Mouse (Mus musculus) gastrocnemius, postnatal 14 days (tissue): ENCODE results near the gene Gpr153. TPM values are rescaled to one million over a fixed set of nuclear protein-coding genes. Genes with fewer than 3 reads are reported as not detected.

Experiments
- DNase-seq: peaks from one replicate; pipeline ENCODE4 v3.0.0; 2021; ENCODE audit warnings: mixed read lengths
- intact Hi-C: fragments of 180-260 bp; cut with DNase I; formaldehyde crosslinking; loops from one replicate; pipeline ENCODE4 v1.15.1; 2025; ENCODE audit warnings: low total_unique reads
- total RNA-seq, 2 experiments: library from RNA; stranded (reverse); gene quantifications; 2 replicates each; pipeline ENCODE4 v1.2.3; 2021

Gene Gpr153
- total RNA-seq, 2 experiments from 2014 or later = 18.0 to 21.0 TPM

DNA sequence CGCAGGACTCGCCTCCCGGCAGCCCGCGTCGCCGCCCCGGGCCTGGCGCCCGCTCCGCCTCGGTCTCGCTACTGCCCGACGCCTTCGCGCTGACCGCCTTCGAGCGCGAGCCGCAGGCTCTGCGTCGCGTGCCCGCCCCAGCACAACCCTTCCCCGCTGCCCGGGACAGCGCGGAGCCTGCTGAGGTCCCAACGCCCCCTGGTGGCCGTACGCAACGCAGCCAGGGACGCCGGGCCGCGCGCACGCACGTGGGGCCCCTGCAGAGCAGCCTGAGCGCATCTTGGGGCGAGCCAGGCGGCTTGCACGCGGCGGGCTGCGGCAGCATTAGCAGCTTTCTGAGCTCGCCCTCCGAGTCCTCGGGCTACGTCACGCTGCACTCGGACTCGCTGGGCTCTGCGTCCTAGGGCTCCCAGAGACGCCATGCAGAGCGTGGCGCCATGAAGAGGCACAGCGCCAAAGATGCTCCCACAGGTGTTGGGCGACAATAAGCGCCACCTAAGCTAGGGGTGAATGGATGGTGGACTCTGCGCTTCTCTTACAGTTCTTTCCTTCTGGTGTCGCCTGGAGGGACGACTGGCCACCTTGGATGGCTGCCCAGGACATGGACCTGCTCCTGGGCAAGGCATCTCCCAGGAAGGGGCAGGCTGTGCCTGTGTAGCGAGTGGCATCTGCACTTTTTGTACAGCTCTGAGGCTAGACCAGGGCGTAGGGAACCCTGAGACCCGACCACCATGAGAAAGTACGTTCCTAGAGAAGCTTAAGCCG, 9.3 kb downstream of the Gpr153 start:
- DNase-seq = peak; percentile 88
- intact Hi-C loops = loop anchor here (5.0 kb wide), 1 partner anchor 66 kb away; no protein-coding TSS in a partner anchor

DNA sequence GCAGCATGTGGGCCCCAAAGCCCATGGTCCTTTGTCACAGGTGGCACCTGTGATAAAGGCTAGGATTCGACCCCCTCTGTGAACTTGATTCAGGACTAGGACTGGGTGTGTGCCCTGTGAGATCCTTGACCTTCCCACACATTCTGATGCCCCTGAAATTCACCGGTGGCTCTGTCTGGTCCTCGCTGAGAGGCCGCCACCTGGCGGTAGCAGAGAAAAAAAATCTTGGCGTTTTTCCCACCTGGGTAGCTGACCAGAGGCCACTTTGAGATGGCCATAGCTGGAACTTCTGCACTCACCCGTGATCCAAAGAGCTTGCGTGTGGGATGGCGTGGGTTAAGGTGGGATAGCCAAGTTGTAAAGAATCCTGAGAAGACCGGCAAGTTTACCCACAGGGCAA, 11.5 kb downstream of the Gpr153 start:
- intact Hi-C loops = loop anchor here (2.0 kb wide), 1 partner anchor 115 kb away; no protein-coding TSS in a partner anchor
- DNase-seq = peak; percentile 62

DNA sequence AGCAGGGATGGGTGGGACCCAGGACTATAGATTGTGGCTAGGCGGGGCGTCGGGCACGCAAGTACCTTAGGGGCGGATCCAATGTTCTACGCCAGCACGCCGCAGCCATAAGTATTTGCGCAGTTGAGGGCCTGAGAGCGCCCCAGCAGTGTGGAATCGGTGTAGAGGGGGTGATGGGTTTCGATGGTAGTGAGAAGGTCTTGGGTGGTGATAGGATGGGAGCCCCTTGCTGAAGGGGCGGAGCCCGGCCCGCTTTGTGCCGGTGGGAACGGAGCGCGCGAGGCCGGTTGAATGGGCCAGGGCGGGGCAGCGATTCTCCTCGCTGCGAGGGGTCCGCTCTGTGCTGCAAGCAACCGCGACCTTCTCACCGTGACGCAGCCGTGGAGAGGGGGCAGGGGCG, 12.2 kb downstream of the Gpr153 start:
- intact Hi-C loops = no loop called here
- no peak for DNase-seq

DNA sequence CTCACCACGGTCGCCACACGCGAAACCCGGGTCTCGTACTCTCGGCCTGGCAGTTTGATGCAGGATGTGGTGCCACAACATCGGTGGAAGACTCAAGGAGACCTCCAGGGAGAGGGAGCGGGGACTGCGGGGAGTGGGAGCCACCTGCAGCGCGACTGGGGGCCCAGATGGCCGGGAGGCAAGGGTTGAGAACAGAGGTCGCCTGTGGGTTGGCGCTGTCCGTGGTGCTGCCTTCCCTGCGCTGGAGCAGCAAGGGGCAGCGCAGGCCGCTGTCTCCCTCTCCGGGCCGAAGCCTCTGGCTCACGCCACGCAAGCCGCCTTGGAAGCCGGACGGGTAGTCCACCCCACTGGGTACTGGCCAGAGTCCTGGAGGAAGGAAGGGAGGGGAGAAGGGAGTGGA, 12.9 kb downstream of the Gpr153 start:
- intact Hi-C loops = no loop called here

DNA sequence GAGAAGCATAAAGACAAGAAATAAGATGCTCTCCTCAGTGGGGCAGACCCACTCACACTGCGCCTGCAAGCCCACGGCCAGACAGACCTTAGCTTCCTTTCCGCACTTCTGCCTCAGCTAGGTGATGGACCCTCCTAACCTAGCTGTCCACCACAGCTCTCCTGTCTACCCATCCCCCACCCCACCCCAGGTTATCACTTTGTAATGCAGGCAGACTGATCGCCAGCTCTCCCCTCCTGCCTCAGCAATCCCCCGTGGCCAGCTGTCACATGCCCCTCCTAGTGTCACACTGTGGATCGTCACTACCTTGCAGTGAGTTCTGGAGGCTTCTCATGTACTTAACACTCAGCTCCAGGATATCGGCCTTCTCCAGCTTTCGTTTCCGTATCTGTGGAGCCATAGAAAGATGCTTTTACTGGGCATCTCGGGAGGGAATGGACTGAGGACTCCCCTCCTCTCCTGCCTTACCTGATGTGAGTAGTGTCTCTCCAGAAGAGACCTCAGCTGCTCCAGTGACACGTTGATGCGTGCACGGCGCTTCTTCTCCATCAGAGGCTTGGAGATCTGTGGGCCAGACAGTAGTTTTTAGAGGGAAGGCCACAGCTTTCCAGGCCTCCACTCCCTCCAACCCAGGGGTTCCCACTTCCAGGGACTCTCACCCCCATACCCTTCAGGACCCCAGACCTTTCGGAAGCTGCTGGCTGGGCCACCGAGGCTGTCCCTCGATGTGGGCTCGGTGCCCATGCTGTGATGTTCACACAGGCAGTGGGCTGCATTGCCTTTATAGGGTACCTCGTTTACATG, 13.5 kb downstream of the Gpr153 start:
- intact Hi-C loops = no loop called here
- DNase-seq = no peak

More for the DNA sequence above, 12.9 kb downstream of the Gpr153 start:
- peak; percentile 74 for DNase-seq

DNA sequence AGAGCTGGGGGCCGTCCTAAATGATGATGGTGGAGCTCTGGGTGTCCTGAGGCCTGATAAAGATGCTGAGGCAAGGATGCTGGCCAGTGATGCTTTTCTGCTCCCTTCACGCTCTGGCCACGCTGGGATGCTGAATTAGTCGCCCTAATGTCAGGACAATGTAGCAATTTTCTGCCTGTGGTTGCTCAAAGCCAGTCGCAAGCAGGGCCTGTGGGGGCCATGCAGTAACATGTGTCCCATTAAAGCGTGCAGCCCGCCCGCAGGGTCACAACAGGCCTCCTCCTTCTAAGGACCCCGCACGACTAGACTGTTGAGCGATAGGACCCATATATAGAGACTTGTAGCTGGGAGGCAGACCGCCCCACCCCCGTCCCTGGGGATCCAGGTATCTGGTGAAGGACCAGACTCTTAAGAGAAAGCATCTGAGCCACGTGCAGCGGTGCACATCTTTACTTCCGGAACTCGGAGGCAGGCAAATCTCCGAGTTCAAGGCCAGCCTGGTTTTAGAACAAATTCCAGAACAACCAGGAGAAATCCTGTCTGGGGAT, 14.4 kb downstream of the Gpr153 start:
- no peak for DNase-seq
- intact Hi-C loops = no loop called here

DNA sequence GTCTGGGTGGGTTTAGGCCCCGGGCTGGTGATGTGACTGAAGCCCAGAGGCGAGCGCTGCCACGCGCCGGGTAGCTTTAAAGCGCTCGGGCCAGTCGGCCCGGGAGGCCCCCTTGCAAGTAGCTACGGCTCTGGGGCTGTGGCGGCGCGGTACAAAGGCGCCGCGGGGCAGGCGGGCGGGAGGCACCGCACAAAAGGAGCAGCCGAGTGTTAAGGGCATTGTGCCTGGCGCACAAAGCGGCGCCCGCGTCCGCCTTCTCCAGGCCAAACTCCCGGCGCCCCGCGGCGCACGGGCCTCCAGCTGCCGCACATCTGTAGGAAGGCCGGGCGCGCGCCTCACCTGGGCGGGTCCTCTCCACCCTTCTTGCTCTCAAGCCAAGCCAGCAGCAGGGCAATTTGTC, 16.4 kb downstream of the Gpr153 start:
- intact Hi-C loops = no loop called here
- no peak for DNase-seq

DNA sequence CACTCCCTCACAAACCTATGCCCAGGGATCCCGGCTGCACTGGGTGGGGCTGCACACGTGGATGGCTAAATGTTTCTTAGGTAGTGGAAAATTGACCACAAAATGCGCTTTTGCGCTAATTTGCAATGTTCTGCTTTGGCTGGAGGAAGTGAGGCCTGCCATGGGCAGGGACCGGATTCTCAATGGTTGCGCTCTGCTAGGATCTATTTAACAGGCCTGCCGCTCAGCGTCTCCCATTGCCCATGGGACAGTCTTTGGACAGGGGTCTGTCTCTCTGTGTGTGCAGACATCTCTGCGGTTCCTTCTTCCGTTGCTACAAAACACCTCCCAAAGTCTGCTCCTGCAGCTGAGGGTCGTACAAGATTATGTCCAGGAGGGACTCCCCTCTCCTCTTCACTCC, 17.0 kb downstream of the Gpr153 start:
- DNase-seq = no peak
- intact Hi-C loops = no loop called here

DNA sequence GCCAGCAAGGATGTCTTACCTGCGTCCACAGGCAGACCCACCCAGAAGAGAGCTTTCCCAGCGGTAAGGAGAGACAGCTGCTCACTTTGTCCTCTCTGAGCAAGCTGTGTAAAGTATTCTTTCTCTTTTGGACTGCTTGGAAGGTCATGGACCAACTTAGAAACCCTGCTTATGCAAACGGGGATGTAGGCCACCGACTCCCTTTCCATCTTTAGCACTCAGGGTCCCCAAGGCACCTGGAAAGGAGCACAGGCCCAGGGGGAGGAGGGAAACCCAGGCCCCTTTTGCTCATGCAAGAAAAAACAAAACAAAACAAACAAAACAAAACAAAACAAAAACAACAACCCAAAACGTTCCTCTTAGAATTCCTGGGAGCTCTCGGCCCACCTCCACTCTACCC, 17.5 kb downstream of the Gpr153 start, which contains the start of gene Hes3:
TSS of gene Hes3 (minus strand) at position 101 of the 400 bp plus-strand sequence.
- intact Hi-C loops = no loop called here
- no peak for DNase-seq

DNA sequence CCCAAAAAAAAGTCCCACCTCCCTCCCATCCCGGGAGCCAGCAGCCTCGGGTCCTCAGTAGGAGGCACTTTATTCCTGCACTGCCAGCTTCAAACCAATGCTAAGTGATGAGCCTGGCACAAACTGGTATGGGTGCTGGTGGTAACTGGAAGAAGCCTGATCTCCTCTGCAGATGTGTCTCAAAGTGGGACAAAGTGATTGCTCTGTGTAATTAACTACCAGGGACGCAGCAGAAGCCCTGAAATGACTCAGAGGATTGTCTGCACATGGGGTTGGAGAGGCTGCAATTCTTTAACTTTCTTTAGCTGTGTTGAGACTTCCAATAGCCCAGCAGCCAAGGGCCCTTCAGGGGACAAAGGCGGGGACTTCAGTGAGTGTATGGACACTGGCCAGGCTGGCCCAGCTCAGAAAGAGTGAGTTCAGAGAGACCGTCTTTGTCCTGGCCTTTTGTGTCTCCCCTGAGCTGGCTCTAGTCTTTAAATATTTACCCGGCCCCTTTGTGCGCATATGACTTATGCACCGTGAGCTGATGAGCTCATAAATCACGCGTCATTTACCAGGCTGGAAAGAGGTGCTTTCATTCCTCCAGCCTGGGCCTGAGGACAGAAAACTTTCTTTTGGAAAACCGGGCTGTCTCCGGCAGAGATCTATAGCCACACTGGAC, 18.2 kb downstream of the Gpr153 start:
- no peak for DNase-seq
- intact Hi-C loops = no loop called here

DNA sequence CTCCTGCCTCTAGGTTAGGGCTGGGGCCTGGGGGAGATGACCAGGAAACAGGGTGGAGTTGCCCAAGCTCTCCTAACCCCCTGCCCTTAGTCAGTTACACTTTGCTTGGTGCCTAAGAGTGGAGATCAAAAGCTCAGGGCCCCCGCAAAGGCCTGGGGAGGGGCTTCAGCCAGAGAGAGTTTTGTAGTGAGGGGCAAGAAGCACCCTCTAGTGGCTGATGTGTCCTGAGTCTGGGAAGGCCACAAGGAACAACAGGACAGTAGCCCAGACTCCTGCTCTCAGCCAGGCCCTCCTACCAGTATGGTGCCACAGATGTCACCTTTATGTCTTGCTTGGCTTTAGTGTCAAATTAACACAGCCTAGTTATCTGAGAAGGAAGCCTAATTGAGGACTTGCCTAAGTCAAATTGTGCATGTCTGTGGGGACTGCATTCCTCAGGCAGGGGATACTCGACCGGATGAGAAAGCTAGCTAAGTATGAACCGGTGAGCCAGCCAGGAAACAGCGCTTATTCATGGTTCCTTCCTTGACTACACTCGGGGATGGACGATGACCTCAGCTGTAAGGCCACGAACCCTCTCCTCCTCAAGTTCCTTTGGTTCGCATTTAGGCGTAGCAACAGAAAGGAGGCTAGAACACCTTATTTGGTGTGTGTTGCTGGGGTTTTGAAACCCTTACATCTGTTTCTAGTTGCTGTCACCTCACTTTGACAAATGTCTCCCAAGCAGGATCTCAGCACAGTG, 20.3 kb downstream of the Gpr153 start:
- intact Hi-C loops = no loop called here
- no peak for DNase-seq

DNA sequence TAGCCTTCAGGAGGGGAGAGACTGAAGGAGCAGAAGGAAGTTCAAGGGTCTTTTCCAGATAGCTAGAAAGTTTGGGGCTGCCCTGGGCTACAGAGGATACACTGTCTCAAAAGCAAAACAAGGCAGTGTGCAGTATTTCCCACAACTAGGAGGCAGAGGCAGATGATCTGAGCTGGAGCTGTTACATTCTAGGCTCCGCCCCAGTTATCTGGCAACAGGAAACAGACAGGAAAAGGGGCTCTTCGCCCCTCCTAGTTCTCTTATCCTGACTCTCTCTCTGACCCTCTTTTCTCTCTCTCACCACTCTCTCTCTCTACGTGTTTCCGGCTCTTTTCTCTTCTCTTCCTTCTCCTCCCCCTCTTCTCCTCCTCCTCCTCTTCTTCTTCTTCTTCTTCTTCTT, 21.9 kb downstream of the Gpr153 start:
- intact Hi-C loops = no loop called here
- DNase-seq = no peak

DNA sequence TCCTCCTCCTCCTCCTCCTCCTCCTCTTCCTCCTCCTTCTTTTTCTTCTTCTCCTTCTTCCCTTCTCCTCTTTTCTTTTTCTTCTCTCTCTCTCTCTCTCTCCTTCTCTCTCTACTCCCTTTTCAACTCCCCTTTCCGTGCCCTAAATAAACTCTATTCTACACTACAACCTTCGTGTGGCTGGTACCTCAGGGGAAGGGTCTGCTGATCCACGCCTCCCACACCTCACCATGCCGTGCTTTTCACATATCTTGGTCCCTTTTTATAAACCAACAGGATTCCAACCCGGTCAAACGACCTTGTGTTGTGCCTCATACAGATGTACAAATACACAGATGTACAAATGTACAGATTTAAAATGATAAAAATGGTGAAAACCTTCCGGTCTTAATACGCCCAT, 22.3 kb downstream of the Gpr153 start:
- DNase-seq = no peak
- intact Hi-C loops = no loop called here

DNA sequence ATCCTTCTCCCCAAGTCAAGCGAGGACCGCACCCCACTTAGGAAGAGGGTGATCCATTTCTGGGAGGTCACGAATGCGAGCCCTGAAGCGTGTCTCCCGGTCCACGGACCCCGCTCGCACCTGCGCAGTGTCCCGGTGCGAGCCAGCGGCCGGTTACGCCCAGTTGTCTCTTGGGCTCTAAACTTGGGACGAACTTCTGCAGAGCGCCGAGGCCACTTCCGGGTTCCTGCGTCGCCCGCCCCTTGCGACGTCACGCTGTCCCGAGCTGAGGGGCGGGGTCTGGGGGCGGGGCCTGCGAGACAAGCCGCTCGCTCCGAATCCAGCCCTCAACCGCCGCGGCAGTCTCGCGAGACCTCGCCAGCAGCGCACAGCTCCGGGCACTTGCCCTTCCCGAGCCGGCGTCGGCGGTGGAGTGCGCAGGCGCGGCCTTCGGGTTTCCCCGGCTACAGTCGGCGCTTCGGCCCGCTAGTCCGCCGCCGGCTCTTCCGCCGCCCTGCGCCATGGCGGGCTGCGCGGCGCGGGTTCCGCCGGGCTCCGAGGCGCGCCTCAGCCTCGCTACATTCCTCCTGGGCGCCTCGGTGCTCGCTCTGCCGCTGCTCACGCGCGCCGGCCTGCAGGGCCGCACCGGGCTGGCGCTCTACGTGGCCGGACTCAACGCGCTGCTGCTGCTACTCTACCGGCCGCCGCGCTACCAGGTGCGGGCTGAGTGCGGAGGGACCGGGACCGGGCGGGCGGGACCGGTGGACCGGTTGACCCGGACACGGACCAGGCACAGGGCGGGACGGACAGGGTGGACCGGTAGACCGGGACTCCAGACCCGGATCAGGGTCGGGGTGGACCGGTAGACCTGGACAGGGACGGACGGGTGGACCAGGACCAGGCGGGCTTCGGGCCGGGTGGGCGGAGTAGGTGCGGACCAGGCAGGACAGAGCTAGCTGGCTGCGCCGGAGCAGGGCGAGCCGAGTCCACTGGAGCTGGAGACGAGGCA, 23.1 kb downstream of the Gpr153 start, which contains the start of gene Icmt:
TSS of gene Icmt (plus strand) at position 354 of the 988 bp plus-strand sequence.
- intact Hi-C loops = no loop called here
- peak; percentile 100 for DNase-seq

DNA sequence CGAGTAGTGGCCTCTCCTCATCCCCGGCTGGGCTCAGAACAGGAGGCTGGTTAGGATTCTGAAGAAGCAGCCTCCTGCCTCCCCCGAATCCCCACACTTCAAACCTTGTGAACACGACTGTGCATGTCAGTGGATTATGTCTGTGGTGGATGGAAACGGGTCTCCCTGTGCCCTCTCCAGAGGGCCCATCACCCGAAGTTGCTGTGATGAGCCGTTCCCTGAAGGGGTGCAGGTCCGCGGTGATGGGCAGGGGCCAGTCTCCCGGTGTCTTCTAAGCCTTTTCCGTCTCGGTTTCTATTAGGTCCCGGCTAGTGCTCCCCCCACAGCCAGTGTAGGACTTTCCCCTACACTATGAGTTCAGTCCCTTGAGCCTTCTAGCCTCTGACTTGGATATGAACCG, 24.8 kb downstream of the Gpr153 start:
- DNase-seq = no peak
- intact Hi-C loops = no loop called here

DNA sequence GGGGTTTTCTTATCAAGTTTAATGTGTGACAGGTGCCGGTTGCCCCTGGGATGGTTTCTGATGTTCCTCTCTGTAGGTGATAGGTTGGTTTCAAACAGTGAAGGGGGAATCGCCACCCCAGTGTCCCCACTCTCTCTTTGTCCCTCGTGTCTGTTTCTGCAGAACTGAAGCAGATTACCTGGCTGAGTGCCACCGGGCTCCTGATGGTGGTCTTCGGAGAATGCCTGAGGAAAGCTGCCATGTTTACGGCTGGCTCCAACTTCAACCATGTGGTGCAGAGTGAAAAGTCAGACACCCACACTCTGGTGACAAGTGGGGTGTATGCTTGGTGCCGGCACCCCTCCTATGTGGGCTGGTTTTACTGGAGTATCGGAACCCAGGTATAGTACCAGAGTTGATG, 26.3 kb downstream of the Gpr153 start:
- no peak for DNase-seq
- intact Hi-C loops = no loop called here

DNA sequence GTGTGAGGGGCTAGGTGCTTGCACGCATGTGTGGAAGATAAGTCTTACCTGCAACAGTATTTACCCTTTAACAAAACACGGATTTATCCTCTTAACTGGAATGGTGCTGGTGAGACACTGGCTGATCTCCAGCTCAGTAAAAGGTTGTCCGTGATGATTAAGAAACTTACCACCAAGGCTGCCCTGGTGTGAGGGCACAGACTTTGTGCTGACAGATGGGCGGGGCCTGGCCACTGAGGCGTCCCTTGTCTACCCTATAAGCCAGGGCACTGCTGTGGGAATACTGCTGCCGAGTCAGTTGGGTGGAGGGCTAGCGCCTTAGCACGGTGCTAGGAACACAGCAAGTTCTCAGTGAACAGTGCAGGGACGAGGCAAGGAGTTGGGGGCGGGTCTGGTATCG, 28.0 kb downstream of the Gpr153 start:
- intact Hi-C loops = no loop called here
- DNase-seq = no peak

DNA sequence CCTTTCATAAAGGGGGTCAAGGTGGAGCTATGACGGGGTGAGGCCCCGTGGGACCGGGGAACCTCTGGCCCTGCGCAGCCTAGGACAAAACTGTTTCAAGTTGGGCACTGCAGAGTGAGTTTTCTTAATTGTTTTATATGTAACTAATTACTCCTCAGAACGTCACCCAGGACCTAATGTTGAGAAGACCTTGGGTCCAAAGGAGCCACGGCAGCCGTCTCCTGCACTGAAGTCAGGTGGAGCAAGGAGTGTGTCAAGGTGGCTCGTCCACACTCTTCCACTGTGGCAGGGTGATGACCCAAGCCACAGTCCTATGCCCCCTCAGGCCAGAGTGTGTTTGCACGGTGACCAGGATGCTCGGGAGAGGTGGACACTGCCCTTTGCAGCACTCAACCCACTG, 29.1 kb downstream of the Gpr153 start:
- intact Hi-C loops = no loop called here
- DNase-seq = no peak
